Mouse (Mus musculus): ENCODE measurements around the gene Pdgfc. TPM values are rescaled to one million over a fixed set of nuclear protein-coding genes. Genes with fewer than 3 reads are reported as not detected.

Gene Pdgfc
- polyA plus RNA-seq (2015; fragmentation: Nextera tagmentation; extraction: Ambion mirVana), result 5.7 and 6.1 TPM in 2 replicates

GRCm38 (mm10) chr3:81036151-81036553 is at the start of gene Pdgfc:
Gene Pdgfc (plus strand): TSS chr3:81036416.
- 0 out of 2 replicates have a peak, but pooled peaks cover 4% of the 10 kb centered on the region for H3K4me1 ChIP-seq (replicated peaks; ENCODE audit: control insufficient read depth, insufficient read depth, low read length)
- WGBS, result 7% methylated on average over 12 of the region's 17 CpGs
- peak; percentile 40; the same call in 1 of the 2 replicates for TF ChIP-seq CTCF (IDR thresholded peaks at IDR 0.05; ENCODE audit: low read depth)
- peak; percentile 42 for ATAC-seq
- peak within 1 kb of the TSS; percentile 75 for H3K9ac ChIP-seq (ENCODE audit: low read depth, low read length)
- H3K4me3 ChIP-seq (ENCODE audit: low read depth, low read length), result peak within 1 kb of the TSS; percentile 75
- no peaks in the 10 kb centered on the region for H3K36me3 ChIP-seq (ENCODE audit: control insufficient read depth, insufficient read depth)
- peak within 1 kb of the TSS; percentile 73 for H3K27ac ChIP-seq (ENCODE audit: low read depth, low read length)
- H3K9me3 ChIP-seq (ENCODE audit: control insufficient read depth), result no peaks in the 10 kb centered on the region
- H3K4me2 ChIP-seq (replicated peaks; ENCODE audit: low read depth), result peak within 1 kb of the TSS; percentile 99
- no peaks in the 10 kb centered on the region for H3K27me3 ChIP-seq (replicated peaks; ENCODE audit: control insufficient read depth, insufficient read depth, low read length)

GRCm38 (mm10) chr3:81009245-81009644 is 27.0 kb upstream of the Pdgfc start:
- Histone ChIP-seq H3K4me3 (ENCODE audit: low read depth, low read length) (no peak overlapping the region), H3K9ac (ENCODE audit: low read depth, low read length) (no peak overlapping the region), H3K9me3 (ENCODE audit: control insufficient read depth) (no peaks in the 10 kb centered on the region), H3K27ac (ENCODE audit: low read depth, low read length) (no peak overlapping the region), H3K27me3 (replicated peaks; ENCODE audit: control insufficient read depth, insufficient read depth, low read length) (no peaks in the 10 kb centered on the region), H3K4me1 (replicated peaks; ENCODE audit: control insufficient read depth, insufficient read depth, low read length) (no peaks in the 10 kb centered on the region), H3K36me3 (ENCODE audit: control insufficient read depth, insufficient read depth) (no peaks in the 10 kb centered on the region), H3K4me2 (replicated peaks; ENCODE audit: low read depth) (no peak overlapping the region)
- WGBS, result 58% methylated on average over 3 of the region's 3 CpGs
- no peak for TF ChIP-seq CTCF (IDR thresholded peaks at IDR 0.05; ENCODE audit: low read depth)
- ATAC-seq, result no peak

- Histone ChIP-seq H3K4me2 (replicated peaks; ENCODE audit: low read depth) (no peak overlapping the region), H3K9ac (ENCODE audit: low read depth, low read length) (no peak overlapping the region), H3K4me1 (replicated peaks; ENCODE audit: control insufficient read depth, insufficient read depth, low read length) (no peaks in the 10 kb centered on the region), H3K27ac (ENCODE audit: low read depth, low read length) (no peak overlapping the region), H3K27me3 (replicated peaks; ENCODE audit: control insufficient read depth, insufficient read depth, low read length) (no peaks in the 10 kb centered on the region), H3K36me3 (ENCODE audit: control insufficient read depth, insufficient read depth) (no peaks in the 10 kb centered on the region), H3K4me3 (ENCODE audit: low read depth, low read length) (no peak overlapping the region), H3K9me3 (ENCODE audit: control insufficient read depth) (no peaks in the 10 kb centered on the region)
- 32% methylated on average over 3 of the region's 3 CpGs for WGBS
- TF ChIP-seq CTCF (IDR thresholded peaks at IDR 0.05; ENCODE audit: low read depth), result no peak
- peak; percentile 57; the same call in 1 of the 2 replicates for ATAC-seq
Observed at GRCm38 (mm10) chr3:81009899-81010298, 26.3 kb upstream of the Pdgfc start.

GRCm38 (mm10) chr3:81017385-81018051 is 18.7 kb upstream of the Pdgfc start:
- H3K27me3 ChIP-seq (replicated peaks; ENCODE audit: control insufficient read depth, insufficient read depth, low read length), result no peaks in the 10 kb centered on the region
- no peaks in the 10 kb centered on the region for H3K9me3 ChIP-seq (ENCODE audit: control insufficient read depth)
- H3K9ac ChIP-seq (ENCODE audit: low read depth, low read length), result no peak overlapping the region
- H3K4me3 ChIP-seq (ENCODE audit: low read depth, low read length), result no peak overlapping the region
- no peaks in the 10 kb centered on the region for H3K4me1 ChIP-seq (replicated peaks; ENCODE audit: control insufficient read depth, insufficient read depth, low read length)
- peak; percentile 96 for ATAC-seq
- no peak overlapping the region for H3K4me2 ChIP-seq (replicated peaks; ENCODE audit: low read depth)
- no peaks in the 10 kb centered on the region for H3K36me3 ChIP-seq (ENCODE audit: control insufficient read depth, insufficient read depth)
- peak overlapping the region; percentile 78 for H3K27ac ChIP-seq (ENCODE audit: low read depth, low read length)
- WGBS, result 52% methylated on average over 5 of the region's 5 CpGs
- TF ChIP-seq CTCF (IDR thresholded peaks at IDR 0.05; ENCODE audit: low read depth), result no peak

- Histone ChIP-seq H3K36me3 (ENCODE audit: control insufficient read depth, insufficient read depth) (no peaks in the 10 kb centered on the region), H3K9me3 (ENCODE audit: control insufficient read depth) (no peaks in the 10 kb centered on the region), H3K4me3 (ENCODE audit: low read depth, low read length) (no peak overlapping the region), H3K4me2 (replicated peaks; ENCODE audit: low read depth) (no peak overlapping the region), H3K4me1 (replicated peaks; ENCODE audit: control insufficient read depth, insufficient read depth, low read length) (no peaks in the 10 kb centered on the region), H3K27ac (ENCODE audit: low read depth, low read length) (no peak overlapping the region), H3K27me3 (replicated peaks; ENCODE audit: control insufficient read depth, insufficient read depth, low read length) (no peaks in the 10 kb centered on the region), H3K9ac (ENCODE audit: low read depth, low read length) (no peak overlapping the region)
- no peak for ATAC-seq
- 47% methylated on average over 1 of the region's 1 CpGs for WGBS
- TF ChIP-seq CTCF (IDR thresholded peaks at IDR 0.05; ENCODE audit: low read depth), result peak; percentile 60
Observed at GRCm38 (mm10) chr3:81020064-81020463, 16.2 kb upstream of the Pdgfc start.

- Histone ChIP-seq H3K4me2 (replicated peaks; ENCODE audit: low read depth) (no peak overlapping the region), H3K36me3 (ENCODE audit: control insufficient read depth, insufficient read depth) (no peaks in the 10 kb centered on the region), H3K27ac (ENCODE audit: low read depth, low read length) (no peak overlapping the region), H3K4me1 (replicated peaks; ENCODE audit: control insufficient read depth, insufficient read depth, low read length) (no peaks in the 10 kb centered on the region), H3K9me3 (ENCODE audit: control insufficient read depth) (no peaks in the 10 kb centered on the region), H3K27me3 (replicated peaks; ENCODE audit: control insufficient read depth, insufficient read depth, low read length) (no peaks in the 10 kb centered on the region), H3K9ac (ENCODE audit: low read depth, low read length) (no peak overlapping the region), H3K4me3 (ENCODE audit: low read depth, low read length) (no peak overlapping the region)
- WGBS, result 67% methylated on average over 6 of the region's 6 CpGs
- no peak for TF ChIP-seq CTCF (IDR thresholded peaks at IDR 0.05; ENCODE audit: low read depth)
- ATAC-seq, result peak; percentile 59
Observed at GRCm38 (mm10) chr3:81021783-81022182, 14.4 kb upstream of the Pdgfc start.
